Mouse (Mus musculus): ENCODE data around the gene Litaf.
"Not testable (repeated sequence)": the region's sequence is repeated elsewhere in the genome, so short reads cannot be mapped to it uniquely, and the experiment has no call there.

Litaf gene

DNA sequence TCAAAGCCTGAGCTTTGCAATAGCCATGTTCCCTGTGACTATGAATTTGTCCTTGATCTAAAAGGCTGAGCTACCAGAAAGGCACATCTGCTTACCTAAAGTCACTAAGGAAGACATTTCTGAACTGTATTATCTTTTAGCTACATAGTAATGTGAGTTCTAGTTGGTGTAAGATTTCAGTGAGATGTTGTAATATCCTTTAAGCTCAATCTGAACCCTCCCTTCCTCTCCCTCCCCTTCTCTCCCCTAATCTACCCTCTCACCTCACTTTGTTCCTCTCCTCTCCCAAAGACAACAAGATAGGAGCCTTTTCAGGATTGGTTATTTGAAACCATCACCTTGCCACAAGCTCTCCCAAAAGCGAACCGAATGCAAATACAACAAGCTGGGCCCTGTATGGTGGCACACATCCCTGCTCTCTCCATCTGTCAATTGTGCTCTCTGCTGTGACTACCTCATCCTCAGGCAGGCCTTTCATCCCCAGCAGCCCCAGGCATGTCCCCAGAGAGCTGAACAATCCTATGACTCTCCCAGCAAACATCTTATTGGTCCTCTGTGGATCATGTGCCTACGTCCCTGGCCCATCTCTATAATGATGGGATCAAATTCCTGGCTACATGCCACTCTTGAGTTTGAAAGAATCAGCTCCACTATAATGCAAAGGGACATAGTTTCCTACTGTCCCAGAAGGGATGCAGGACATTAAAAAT is 44.4 kb downstream of the Litaf start:
- no peak for DNase-seq

DNA sequence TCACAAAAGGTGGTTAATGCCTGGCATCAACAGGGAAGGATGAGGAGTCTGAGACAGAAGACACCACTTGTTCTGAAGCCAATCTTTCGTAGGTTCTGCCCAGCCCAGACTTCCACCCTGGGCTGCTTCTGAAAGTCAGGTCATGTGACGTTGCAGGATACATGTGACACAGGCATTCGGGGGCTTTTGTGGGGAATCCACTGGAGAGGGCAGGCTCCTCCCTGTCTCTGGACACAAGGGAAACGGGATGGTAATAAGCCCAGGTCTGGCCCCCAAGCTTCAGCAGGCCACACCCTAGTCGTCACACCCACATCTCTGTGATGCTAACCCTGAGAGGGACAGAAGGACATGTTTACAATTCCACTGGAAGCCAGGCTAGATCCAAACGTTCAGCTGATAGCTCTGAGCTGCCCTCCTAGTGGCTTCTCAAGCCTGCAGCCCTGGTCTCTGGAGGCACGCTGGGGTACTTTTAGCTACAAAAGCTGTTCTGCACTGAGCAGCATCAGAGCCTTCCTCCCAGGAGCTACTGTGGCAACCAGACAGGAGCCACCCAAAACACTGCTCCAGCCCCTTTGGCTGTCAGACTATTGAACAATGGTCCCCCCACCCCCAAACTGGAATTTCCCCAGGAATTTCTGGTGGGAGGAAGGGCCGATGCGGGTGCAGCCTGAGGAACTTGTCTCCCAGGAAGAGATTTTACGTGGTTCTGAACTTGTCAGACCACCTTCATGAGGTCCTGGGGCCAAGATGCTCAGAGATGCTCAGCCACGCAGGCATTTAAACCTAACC is 48.0 kb downstream of the Litaf start:
- DNase-seq: no peak

DNA sequence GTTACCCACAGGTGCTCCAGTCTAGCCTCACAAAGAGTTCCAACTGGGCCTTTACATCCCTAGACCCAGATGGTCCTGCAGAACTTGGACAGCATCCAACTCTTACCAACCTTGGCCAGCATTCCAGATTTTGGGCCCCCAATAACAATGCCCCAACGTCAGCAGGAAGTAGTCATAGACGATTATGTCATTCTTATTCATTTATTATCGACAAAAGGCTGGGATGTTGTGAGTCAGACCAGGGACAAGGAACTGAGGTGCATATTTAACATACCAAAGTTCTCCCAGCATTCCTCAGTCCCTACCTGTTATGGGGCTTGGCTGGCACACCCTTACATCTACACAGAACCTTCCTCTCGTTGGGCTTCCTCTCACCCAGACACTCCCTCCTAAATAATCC is 49.6 kb downstream of the Litaf start:
- no peak for DNase-seq

DNA sequence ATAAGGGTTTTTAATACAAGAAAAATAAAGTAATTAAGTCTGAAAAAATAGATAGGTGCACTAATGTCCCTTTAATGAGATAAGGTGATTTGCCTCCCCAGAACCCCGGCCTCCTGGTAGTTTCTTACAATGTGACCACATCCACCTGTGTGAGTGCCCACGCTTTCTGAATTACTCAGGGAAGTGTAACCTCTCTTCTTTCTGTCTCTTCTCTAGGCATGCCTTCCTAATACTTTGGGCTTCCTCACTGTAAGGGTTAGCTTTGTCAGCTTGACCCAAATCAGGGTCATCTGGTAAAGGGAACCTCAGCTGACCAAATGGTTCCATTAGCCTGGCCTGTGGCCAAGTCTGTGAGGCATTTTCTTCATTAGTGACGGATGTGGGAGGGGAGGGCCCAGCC is 51.5 kb downstream of the Litaf start:
- DNase-seq: no peak

DNA sequence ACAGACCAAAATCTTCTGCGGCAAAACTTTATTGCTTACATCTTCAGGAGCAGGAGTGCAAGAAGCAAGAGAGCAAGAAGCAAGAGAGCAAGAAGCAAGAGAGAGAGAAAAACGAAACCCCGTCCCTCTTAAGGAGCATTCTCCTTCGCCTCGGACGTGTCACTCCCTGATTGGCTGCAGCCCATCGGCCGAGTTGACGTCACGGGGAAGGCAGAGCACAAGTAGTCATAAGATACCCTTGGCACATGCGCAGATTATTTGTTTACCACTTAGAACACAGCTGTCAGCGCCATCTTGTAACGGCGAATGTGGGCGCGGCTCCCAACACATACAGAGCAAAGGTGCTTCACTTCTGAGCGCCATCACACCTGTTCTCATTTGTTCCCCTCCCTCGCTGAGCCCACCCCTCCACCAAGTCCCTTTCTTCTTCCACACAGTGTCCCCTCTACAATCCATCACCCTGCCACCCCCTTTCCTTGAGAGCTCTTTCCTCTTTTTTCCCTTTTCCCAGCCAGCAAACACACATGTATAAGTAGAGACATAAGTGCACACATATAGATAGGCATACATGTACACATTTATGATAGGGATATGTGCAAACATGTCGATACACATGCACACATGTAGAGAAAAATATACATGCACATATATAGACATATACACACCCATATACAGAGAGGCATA is 52.4 kb downstream of the Litaf start:
- DNase-seq: not testable (repeated sequence)

DNA sequence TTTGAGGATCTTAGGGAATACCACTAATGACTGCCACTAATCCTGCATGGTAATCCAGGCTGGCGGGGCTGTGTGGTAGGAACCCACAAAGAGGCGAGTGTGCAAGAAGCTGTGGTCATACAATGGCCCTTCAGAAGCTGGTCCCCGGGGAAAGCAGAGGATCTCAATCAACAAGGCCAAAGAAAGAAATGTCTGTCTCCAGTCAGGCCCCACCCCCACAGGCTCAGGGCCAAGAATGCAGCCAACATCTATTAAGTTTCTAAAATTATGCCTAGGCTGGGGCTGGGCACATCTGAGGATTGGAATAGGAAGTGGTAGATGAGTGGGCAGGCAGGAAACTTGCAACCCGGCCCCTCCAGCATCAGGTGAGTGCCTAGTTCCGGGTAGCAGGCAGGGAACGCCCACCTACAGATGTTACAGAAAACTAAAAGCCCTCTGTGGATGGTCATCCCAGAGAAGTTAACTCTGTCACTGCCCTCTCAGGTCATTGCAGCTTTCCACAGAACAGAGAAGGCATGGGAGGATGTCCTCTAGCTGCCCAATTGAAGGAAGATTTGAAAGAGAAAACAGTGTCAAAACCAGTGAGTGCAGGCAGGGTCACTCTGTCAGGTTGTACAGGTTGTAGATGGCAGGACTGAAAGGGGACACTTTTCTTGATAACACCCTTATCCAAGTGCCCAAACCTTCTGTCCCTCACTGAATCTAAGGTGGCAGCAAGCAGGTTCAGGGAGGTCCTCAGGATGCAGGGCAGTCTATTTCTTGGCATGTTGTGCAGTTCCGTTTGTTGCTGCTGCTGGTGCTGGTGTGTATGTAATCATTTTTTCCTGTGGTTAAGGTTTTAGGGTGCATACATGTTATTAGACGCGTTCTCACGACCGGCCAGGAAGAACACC is 53.1 kb downstream of the Litaf start:
- DNase-seq: peak; percentile 36

DNA sequence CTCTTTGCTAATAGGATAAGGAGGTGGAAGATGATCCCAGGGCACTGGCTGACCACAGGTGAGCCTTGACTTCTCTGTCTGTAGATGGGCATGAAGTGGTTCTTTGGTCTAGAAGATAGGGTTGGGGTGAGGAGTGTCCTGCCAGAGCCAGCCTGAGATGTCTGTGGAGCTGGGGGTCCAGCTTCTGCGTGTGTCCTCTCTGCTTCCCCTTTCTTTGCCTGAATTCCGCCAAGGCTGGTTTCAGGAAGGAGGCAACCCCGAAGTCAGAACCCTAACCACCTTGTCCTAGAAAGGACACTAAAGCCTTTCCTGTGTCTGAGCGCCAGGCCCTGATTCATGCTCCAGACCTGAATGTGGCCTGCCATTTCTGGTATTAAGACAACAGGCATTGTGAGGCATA is 54.0 kb downstream of the Litaf start:
- no peak for DNase-seq

DNA sequence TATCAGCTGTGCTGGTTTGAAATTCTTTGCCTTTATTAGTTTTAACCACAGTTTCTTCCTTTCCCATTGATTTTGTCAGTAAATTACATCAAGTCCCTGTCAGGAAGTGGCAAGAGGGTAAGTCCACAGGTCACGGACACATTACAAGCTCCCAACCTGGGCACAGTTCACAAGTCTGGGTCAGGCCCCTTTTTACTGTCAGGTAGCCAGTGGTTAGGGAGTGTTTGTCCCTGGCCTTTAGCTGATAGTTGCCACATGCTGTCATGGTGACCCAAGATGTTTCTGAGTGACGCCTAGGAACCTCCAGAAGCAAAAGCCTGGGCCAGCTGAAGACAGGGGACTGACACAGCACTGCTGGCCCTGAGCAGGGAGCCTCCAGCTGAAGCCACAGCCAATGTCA is 54.8 kb downstream of the Litaf start:
- no peak for DNase-seq

DNA sequence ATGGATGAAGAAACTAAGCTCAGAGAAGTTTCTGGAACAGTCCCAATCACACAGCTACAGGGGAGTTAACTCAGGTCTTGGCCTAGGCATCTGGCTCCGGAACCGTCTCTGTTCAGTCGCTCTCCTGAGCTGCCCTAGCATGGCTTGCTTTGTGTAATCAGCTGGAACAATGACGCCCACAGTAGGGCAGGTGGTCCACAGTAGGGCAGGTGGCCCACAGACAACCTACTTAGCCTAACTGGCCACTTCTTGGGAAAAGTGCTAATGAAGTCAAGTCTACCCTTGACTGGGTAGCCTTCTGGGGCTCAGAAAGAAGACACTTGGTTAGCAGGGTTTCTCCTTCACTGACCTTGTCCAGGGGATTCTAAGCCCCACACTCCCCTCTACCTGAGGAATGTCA is 55.7 kb downstream of the Litaf start:
- no peak for DNase-seq

DNA sequence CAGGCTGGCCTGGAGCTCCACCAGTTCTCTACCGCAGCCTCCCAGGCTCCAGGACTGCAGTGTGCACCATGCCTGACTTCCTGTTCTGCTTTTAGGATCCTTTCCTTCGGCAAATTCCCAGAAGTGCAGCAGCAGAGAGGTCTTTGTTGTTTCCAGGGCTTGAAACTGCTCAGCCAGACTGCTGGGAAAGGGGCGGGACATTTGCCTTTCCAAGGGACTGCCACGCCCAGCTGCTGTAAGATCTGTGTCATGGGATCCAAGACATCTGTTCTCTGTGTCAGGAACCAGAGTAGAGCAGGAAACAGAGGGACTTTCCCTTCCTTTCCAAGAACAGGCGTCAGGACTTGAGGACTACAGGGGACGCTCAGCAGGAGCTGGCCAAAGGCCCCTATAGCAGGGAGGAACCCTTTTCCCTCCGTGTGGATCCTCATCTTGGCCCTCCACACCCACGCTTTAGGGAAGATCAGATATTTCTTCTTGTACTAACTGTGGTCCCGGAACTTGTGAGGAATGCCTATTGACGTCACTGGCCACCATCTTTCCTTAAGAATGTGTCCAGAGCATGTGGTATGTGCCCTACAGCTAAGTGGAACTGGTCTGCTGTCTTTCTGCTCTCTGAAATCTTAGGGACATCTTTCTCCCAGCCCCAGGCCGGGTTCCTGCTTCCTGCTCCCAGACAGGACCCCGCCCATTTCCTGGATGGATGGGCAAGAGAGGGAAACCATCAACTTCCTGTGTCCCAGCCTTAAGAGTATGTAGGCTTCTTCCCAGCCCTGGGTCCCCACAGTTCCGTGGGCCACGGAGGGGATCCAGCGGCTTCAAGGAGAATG is 57.6 kb downstream of the Litaf start:
- no peak for DNase-seq

DNA sequence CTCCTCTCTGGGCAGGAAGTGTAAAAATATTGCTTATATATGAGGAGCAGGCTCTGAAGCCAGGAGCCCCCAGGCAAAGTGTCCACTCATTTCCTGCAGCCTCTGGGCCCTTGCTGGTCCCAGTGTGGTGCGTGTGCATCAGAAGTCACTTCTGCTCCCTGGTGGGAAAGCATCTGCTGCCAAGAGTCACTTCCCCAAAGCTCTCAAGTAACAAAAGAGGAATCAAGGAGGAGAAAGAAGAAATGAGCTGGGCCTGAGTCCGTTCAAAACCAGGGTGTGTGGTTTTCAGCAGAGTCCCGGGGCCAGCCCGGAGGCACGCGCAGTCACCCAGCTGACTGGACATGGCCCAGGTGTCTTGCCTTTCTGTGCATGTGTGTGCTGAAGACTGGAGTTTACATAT is 59.9 kb downstream of the Litaf start:
- DNase-seq: no peak

DNA sequence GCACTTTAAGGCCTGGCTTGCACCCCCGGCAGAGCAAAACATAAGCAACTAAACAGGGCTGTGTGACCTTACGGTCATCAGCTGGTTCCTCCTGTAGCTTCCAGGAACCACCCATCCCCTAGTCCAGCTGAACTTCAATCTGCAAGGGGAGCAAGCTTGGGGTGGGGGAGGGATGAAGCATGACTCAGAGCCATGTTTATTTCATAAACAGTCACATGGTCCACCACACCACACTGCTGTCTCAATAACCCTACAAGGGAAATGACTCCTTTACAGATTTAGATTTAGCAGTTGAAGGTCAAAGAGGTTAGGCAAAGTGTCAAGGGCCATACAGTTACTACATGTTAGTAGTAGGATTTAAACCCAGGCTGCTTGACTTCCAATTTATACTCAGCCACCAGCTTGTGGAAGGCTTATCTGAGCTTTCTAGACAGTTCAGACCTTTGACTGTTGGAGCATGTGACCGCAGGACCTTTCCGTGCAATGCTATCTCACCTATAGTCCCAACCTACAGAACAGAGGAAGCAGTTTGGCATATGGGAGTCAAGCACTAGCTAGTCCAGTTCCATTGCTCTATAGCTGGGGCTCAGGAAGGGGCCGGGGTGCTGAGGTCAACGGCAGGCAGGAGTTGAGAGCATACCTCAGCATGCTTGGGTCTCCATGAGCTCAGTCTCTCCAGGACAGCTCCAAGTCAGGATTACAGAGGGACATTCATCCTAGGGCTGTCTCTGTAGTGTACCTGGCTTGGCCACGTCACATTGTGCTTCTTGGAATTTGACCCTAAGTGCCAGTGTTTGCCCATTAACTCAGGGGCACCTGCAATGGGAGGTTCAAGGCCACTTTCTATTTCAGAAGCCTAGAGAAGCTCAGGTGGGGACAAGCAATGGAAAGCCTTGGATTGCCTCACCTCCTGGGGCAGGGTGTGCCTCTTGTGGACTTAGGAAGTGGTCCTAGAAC is 64.0 kb downstream of the Litaf start:
- no peak for DNase-seq

DNA sequence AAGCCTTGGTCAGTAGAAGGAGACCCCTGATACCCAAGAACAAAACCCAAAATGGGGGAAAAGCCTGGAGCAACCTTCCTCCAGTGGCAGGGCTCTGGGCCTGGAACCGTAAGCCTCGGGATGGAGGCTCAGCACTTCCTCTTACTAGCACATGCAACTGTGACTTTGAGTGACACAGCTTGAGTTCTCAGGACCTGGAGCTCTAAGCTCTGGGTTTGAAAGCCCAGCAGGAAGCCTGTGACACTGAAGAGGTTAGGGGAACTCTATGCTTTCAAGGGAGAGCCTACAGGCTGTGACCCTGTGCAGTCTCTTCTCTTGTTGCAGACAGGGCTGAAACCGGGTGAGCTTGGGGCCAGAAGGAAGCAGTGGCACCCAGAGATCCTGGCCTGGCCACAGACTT is 66.1 kb downstream of the Litaf start:
- no peak for DNase-seq

DNA sequence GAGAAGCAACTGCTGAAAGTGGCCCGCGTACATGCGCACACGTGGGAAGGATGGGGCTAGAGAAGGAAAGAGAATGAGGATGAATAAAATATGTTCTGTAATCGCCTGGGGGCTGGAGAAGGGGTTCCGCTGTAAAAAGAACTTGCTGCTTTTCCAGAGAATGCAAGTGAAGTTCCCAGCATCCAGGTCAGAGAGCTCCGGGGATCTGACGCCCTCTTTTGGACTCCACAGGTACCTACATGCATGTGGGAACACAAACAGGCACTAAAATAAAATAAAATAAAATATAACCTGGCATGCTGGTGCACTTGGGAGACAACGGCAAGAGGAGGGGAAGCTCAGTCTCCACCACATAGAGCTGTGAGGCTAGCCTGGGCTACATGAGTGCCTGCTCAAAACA is 67.7 kb downstream of the Litaf start:
- no peak for DNase-seq

DNA sequence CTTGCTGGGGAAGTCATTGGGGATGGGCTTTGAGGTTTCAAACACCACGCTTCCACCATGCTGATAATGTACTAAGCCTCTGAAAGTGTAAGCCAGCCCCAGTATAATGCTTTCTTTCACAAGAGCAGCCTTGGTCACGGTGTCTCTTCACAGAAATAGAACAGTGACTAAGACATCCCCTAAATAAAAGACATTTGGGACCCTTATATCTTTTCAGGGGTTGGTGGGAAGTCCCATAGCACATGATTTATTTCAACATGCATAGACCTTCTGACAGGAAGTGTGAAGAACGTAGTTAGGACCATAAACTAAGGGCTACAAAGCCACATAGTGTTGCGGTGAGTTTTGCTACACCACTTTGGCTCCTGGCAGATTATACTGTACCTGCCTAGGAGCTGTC is 69.4 kb downstream of the Litaf start:
- no peak for DNase-seq

DNA sequence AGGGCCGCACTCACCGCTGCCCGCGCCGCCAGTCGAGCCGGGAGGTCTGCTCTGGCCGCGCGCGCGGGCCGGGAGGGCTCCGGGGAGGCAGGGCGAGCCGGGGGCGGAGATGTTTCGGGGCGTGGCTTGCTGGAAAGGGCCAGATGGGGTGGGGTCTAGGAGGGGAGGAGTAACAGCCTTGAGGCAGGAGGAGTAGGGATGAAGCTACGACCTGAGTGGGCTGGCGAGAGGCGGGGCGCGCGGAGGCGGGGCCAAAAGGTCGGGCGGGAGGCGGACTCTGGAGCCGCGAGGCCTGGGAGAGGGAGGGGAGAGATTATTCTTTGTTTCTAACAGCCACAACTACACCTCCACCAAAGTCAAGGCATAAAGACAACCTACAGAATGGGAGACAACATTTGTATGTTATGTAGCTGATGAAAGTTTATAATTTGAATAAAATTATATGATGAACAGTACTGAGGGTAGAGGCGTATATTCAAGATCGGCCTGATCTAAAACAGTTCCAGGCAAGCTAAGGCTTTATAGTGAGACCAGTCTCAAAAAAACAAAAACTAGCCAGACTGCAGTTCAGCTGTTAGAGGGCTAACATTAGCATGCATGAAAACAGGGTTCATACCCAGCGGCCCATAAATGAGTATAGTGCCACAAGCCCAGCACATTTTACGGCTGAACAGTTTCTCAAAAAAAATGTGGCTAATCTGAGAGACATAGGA is 72.8 kb downstream of the Litaf start:
- DNase-seq: peak; percentile 91

DNA sequence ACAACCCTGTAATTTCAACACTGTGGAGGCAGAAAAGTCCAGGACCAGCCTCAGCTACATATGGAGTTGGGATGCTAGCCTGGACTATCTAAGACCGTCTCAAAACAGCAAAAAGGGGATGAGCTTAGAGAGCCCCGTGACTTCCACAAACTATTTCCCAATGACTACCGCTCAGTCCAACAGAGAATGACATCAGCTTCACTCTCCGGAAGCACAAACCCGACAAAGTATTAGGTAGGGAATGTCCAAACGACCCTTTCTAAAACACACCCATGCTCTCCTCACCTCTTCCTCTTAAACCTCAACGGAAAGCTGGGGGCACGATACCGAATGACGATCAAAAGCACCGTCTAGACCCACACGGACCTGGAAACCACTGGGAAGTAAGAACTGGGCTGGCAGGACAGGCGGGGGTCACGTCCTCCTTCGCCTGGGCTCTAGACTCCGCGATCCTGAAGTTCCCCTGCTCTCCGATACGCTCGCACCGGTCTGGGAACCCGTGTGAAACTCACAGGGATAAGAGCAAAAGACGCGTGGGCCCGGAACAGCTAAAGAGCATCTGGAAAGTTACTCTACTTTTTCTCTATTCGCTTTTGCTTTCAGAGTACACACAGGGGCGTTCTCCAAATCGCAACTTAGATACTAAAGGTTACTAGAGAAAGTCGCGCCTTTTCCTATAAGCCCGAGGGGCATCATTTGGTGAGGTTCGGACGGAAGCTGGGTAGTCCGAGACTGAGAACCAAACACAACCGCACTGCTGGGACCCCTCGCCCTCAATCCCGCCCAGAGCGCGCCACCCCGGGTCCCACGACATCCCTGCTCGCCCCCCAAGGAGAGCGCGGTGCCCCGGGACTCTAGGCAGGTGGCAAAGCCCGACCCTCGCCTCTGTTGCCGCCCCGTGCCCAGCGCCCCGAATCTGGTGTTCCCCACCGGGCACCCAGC is 73.6 kb downstream of the Litaf start:
- DNase-seq: peak; percentile 33

DNA sequence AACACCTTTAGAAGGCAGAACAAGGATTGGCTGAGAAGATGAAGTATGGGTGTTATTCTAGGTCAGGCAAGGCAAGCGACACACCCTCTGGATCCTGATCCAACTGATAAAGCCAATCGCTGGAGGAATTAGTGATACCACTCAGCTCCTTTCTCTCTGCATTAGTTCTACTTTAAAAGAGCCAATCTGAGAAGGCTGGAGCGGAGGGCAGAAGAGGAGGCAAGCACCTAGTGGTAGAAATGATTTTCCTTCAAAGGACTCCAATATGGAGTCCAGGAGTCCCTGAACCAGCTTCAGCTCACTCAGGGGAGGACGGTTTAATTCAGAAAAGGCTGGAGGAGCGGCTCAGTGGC is 74.2 kb downstream of the Litaf start:
- no peak for DNase-seq

DNA sequence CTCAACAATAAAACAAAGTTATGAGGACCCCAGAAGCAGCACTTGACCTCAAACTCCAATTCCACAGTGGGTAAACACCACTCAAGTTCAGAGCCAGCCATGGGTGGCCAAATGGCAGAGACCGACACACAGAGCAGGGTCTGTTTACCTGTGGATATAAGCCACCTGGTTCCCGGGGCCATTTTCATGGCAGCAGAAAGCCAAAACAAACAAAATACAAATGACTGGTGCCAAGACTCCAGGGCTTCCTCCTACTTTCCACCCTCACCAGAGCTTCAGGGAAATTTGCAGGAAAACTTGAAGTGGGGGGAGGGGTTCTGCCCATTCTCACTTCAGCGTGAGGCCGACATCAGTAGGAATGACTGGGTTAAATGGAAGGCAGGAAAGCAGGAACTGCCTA is 75.2 kb downstream of the Litaf start:
- no peak for DNase-seq
